In the genomic region with DNA sequence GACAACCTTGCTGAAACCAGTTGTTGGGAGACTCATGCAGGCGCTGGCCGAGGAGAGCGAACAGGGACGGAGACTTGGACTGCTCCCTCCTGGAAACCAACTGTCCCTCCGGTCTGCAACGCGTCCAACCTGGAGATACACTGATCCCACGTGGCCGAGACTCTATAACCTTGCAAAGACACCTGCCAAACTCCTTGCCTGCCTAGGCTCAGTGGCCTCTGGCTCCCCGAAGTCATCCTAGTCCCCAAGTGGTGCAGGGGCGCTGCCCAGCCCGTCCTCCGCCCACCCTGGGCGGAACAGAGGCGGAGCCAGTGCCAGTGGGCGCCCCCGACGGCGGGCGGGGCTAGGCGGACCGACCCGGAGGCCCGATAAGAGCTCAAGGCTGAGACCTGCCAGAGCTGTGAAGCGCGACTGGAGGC, we compare ENCODE assay signal across 8 mouse cellular contexts. TPM values are rescaled to one million over a fixed set of nuclear protein-coding genes. Genes with fewer than 3 reads are reported as not detected.
DNase-seq lines count a peak whose midpoint lies in the region; ATAC-seq lines count a peak whose summit lies in the region.

A gene (plus strand): TSS at position 345 of the 419 bp plus-strand sequence.

- peak within 1 kb of the TSS; percentile 38 for H3K4me3 ChIP-seq in midbrain, embryonic 11.5 days (ENCODE audit: low read depth, low read length)

- peak within 1 kb of the TSS; percentile 49 for H3K4me2 ChIP-seq in midbrain, embryonic 11.5 days

- no peaks in the 10 kb centered on the region for H3K36me3 ChIP-seq in midbrain, embryonic 11.5 days (ENCODE audit: control insufficient read depth, insufficient read depth, low read length)

- WGBS in large intestine, adult 2 months, result under 1% methylated on average over 26 of the region's 26 CpGs
- WGBS in midbrain, embryonic 11.5 days, result under 1% methylated on average over 26 of the region's 26 CpGs

- H3K27ac ChIP-seq in midbrain, embryonic 11.5 days (ENCODE audit: low read depth, low read length), result no peak within 1 kb of the TSS

- peak within 1 kb of the TSS; percentile 2; the same call in 1 of the 2 replicates for H3K9ac ChIP-seq in midbrain, embryonic 11.5 days (ENCODE audit: low read length)

- peaks cover 3% of the 10 kb centered on the region; the same call in 1 of the 2 replicates for H3K4me1 ChIP-seq in midbrain, embryonic 11.5 days (ENCODE audit: control insufficient read depth, insufficient read depth, low read length)

- intact Hi-C loops in heart, postnatal 14 days (cut with DNase I), result no loop called here

- DNase-seq in right cerebral cortex, postnatal 25 days, result peak; percentile 17
- no peak for DNase-seq in right cerebral cortex, postnatal 10 days (ENCODE audit: low spot score in 2 of 2)
- DNase-seq in embryo, embryonic 9.5 days (ENCODE audit: extremely low spot score), result peak; percentile 55
- DNase-seq in heart, postnatal 14 days, result peak; percentile 18 to 35
- DNase-seq in large intestine, adult 2 months (ENCODE audit: low read depth, low spot score), result peak; percentile 3
- peak; percentile 90 for DNase-seq in midbrain, embryonic 11.5 days (ENCODE audit: low spot score, missing footprints)
- DNase-seq in thymus, postnatal 36 days, result peak; percentile 20 to 38
- no peak for DNase-seq in gastrocnemius, postnatal 25 days

- ATAC-seq in midbrain, embryonic 11.5 days (ENCODE audit: low FRiP score), result peak; percentile 58

- no peaks in the 10 kb centered on the region for H3K9me3 ChIP-seq in midbrain, embryonic 11.5 days (ENCODE audit: control insufficient read depth, low read length)

- peaks cover 32% of the 10 kb centered on the region for H3K27me3 ChIP-seq in midbrain, embryonic 11.5 days (ENCODE audit: control insufficient read depth, insufficient read depth, low read length)

RNA-seq across cellular contexts. Expression of the gene that starts here (rescaled TPM):
- total RNA-seq in heart, postnatal 14 days (2021), result not detected
- polyA plus RNA-seq in large intestine, adult 2 months (2012; rRNA removed), result 0.07 TPM in 1 of 2 replicates, not detected in the other
- polyA plus RNA-seq in midbrain, embryonic 11.5 days (2014; fragmentation: Nextera tagmentation; extraction: Ambion mirVana), result 0.11 and 0.30 TPM in 2 replicates
- not detected for total RNA-seq in gastrocnemius, postnatal 25 days (2021)

Comparison
In these comparisons a context has a peak if more than half of its experiments do, and no peak if none do; other contexts are left out.
1. DNase-seq: peak in right cerebral cortex, postnatal 25 days (single experiment), embryo, embryonic 9.5 days (single experiment) and thymus, postnatal 36 days (2 of 2); none in right cerebral cortex, postnatal 10 days (0 of 2) and gastrocnemius, postnatal 25 days (single experiment).
2. Peak in DNase-seq in heart, postnatal 14 days; RNA of the gene not detected or under 1 TPM.
3. Peak in DNase-seq in large intestine, adult 2 months; RNA of the gene not detected or under 1 TPM.
4. Peak in DNase-seq, ATAC-seq, H3K4me3 ChIP-seq, H3K9ac ChIP-seq and H3K4me2 ChIP-seq in midbrain, embryonic 11.5 days; RNA of the gene not detected or under 1 TPM.